Mouse (Mus musculus) heart, postnatal 25 days (tissue): ENCODE measurements around the gene Zfp738. TPM values are rescaled to one million over a fixed set of nuclear protein-coding genes. Genes with fewer than 3 reads are reported as not detected.
"Not testable (repeated sequence)": the region's sequence is repeated elsewhere in the genome, so short reads cannot be mapped to it uniquely, and the experiment has no call there.

Source experiments
- DNase-seq: peaks from one replicate; pipeline ENCODE4 v3.0.0; 2022; ENCODE audit warnings: low spot score
- intact Hi-C: fragments of 180-260 bp; cut with DNase I; formaldehyde crosslinking; loops from one replicate; pipeline ENCODE4 v1.15.1; 2025
- total RNA-seq, 2 experiments: library from RNA; stranded (reverse); gene quantifications; 2 replicates each; pipeline ENCODE4 v1.2.3; 2021

Gene Zfp738
- total RNA-seq = 1 to 10 TPM; 4.0 to 5.7 TPM

DNA sequence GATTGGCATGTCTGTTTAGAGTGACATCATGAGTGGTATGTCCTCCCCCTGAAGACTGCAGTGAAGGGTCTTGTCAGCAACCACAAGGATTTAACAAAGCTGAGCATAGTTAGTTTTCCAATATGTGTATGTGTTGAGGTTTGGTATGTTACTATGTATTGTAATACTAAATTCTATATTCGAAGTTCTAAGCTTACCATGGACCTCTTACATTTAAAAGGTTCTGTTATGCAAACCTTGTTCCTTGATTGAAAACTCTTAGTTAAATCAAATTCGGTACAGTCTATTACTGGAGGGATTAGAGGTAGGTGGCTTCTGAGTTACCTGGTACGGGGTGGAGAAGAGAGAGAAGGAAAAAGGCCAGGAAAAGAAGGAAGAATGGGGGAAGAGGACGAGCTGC, at the start of gene Zfp738:
TSS of gene Zfp738 (minus strand) at position 101 of the 400 bp plus-strand sequence.
- DNase-seq = no peak
- intact Hi-C loops = no loop called here

DNA sequence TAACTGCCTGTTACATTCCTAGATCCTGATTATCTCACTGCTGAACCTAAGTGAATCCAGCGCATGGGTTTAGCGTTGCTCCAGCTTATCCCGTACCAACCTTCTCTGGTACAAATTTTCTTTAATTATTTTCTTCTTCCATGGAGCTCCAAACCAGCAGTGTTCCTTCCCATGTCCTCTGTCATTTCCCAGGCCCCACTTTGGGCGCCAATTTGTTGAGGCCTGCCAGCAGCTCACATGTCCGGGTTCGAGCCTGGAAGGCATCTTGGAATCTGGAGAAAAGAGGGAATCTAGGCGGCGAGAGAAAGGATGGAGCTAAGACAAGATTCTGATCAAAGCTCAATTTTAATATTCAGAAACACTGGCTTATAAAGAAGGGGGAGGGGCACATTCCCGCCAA, 47.5 kb upstream of the Zfp738 start:
- DNase-seq = not testable (repeated sequence)

DNA sequence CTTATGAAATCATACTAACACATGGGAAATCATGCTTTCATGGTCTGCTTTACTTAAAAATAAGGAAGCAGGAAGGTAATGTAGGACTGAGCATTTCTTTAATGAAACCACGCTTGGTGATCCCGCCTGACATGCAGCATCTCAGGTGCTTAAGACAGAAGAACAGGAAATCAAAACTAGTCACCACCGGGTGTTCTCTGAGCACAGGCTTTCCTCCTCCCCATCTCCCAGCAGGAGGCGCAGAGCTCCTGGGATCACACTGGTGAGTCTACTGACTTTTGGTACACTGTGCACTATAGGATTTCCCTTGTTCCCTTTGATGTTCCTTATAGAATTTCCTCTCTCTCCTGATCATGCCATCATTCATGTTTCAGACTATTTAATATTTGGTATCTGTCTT, 42.6 kb upstream of the Zfp738 start:
- not testable (repeated sequence) for DNase-seq
- intact Hi-C loops = loop anchor here (2.0 kb wide), 1 partner anchor 25 kb away; the partner anchor contains the start of gene Zfp85

More for the DNA sequence above, 47.5 kb upstream of the Zfp738 start:
- intact Hi-C loops = not testable (repeated sequence)

DNA sequence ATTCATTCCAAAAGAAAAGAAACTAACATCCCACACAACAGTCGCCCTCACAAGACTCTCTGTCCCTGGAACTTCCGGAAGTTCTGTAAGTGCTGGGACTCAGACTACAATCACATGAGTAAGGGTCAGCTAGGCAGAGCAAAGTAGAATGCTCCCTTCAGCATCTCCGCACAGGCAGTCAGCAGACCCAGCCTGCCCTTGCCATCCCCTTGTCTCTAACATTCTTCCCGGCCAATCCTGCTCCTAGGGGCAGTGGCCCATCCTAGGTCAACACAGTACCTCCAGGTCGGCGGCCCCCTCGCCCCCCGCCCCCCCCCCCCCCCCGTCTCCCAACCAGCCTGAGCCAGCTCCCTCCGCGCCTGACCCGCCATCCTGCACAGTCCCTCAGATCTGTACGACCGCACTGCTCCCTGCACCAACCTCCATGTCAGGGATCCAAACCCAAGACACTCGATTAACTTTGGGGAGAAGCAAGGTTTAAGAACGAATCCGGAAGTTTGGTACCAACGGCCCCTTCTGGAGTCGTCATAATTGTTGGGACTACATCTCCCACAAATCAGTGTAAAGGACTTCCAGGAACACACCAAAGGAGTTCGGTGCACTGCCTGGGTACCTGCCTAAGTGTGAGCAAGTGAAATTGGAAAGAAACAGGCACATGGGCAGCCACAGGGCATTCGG, 41.9 kb upstream of the Zfp738 start, which contains the start of gene Zfp65:
TSS of gene Zfp65 (minus strand) at position 533 of the 678 bp plus-strand sequence.
- intact Hi-C loops = loop anchor here (2.0 kb wide), 1 partner anchor 26 kb away; the partner anchor contains the start of gene Zfp85

DNA sequence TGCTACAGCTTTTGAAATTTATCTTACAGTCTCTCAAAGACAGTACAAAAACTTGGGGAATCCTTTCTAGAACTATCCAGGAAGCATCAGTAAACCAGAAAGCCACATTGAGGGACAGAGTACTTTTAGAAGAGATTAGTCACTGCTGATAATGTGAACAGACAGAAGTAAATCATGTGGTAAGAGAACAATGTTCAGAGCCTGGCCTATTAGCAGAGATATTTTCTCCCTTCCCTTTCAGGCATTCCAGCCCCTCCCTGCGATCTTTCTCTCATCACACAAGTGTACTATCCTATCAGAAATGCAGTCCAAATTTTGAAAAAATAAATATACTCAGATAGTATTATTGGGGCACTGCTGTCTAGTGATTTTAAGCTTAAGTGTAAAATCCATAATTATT, 41.2 kb upstream of the Zfp738 start:
- no peak for DNase-seq
- intact Hi-C loops = loop anchor here (2.0 kb wide), 1 partner anchor 27 kb away; the partner anchor contains the start of gene Zfp85

More for the DNA sequence above, 41.9 kb upstream of the Zfp738 start, which contains the start of gene Zfp65:
- peak; percentile 5 for DNase-seq

DNA sequence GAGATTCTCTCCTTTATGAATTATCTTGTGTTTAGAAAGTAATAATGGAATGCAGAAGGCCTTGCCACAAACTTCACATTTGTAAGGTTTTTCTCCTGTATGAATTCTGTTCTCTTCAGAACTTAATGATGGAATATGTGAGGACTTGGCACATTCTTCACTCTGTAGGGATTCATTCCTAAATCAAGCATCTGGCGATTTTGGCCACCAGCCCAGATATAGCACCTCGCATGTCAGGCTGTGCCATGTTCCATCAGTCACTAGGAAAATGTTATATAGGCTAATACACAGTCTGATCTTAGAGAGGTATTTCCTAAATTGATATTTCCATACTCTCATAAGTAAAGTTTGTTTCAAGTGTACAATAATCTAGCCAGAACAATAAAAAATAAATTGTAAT, 38.5 kb upstream of the Zfp738 start:
- intact Hi-C loops = loop anchor here (1.0 to 2.0 kb wide), 2 partner anchors 87 to 117 kb away; partner anchors contain the start of gene Zfp729b
- not testable (repeated sequence) for DNase-seq

DNA sequence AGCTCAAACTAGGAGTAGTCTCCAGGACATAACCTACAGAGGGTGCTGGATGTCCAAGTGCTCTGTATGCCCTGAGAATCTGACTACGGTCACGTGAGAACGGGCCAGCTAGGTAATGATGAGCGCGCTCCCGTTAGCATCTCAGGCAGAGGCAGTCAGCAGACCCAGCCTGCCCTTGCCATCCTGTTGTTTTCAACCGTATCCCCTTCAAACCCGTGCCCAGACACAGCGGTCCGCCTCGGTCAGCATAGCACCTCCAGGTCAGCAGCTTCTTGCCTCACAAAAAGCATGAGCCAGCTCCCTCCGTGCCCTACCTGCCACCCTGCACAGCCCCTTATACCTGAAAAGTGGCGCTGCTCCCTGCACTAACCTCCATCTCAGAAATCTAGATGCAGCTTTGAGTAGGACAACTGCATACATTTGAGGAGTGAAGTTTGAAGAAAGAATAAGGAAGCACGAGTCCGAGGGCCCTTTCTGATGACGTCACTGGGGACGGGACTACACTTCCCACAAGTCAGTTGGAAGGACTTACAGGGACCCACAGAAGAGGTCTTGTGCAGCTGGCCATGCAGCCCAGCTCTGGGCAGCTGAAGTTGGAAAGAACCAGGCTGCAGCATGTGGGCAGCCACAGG, 37.1 kb upstream of the Zfp738 start:
- intact Hi-C loops = loop anchor here (1.0 to 5.0 kb wide), 4 partner anchors 41 to 115 kb away; partner anchors contain the start of genes Gm10037, Gm49345, Zfp729a and Zfp729b
- DNase-seq = peak; percentile 77

DNA sequence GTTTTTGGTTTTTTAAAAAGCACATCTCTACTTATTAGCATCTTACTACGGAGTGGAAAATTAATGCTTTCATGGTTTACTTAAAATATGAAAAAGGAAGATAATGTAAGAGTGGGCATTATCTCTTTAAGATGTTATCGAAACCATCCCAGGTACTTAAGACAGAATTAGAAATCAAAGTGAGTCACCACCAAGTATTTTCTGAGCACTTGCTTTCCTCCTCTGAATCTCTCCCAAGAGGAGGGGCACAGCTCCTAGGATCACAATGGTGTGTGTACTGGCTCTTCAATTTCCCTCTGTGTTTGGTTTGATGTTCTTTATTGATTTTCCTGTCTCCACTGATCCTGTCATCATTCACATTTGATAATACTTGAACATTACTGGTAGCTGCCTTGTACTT, 3.0 kb downstream of the Zfp738 start:
- DNase-seq = not testable (repeated sequence)
- intact Hi-C loops = loop anchor here (1.0 to 2.0 kb wide), 4 partner anchors 40 to 161 kb away; partner anchors contain the start of genes Gm49345, Zfp729a and Zfp729b

DNA sequence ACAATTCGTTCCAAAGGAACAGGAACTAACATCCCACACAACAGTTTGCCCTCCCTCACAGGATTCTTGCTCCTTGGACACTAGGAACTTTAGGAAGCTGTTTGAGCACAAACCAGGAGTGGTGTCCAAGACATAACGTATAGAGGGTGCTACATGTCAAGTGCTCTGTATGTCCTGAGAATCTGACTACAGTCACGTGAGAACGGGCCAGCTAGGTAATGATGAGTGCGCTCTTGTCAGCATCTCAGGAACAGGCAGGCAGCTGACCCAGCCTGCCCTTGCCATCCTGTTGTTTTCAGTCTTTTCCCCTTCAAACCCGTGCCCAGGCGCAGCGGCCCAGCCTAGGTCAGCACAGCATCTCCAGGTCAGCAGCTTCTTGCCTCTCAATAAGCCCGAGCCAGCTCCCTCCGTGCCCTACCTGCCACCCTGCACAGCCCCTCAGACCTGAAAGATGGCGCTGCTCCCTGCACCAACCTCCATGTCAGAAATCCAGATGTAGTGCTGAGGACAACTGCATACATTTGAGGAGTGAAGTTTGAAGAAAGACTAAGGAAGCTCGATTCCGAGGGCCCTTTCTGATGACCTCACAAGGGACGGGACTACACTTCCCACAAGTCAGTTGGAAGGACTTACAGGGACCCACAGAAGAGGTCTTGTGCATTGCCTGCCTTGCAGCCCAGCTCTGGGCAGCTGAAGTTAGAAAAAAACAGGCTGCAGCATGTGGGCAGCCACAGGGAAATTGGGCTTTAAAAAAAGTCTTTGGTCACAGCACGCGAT, 3.7 kb downstream of the Zfp738 start:
- DNase-seq = peak; percentile 68
- intact Hi-C loops = loop anchor here (1.0 to 2.0 kb wide), 4 partner anchors 41 to 162 kb away; partner anchors contain the start of genes Gm49345, Zfp729a and Zfp729b

DNA sequence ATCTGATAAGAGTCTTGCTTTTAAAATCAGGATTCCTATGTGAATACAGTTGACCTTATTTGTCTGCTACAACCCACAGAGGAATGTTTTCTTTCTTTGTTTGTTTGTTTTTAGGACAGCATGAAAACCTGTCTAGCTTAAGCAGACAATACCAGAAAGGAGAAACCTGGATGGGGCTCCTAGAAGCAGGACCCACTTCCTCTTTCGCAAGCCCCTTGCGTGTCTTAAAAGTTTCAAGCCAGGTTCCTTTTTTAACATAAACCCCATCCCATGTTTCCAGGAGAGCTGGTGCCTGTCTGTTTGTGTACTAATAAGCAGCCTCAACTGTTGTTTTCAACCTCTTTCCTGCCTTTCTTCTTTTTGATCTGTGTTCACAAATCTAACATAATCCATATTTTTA, 12.0 kb downstream of the Zfp738 start:
- intact Hi-C loops = no loop called here
- DNase-seq = no peak

DNA sequence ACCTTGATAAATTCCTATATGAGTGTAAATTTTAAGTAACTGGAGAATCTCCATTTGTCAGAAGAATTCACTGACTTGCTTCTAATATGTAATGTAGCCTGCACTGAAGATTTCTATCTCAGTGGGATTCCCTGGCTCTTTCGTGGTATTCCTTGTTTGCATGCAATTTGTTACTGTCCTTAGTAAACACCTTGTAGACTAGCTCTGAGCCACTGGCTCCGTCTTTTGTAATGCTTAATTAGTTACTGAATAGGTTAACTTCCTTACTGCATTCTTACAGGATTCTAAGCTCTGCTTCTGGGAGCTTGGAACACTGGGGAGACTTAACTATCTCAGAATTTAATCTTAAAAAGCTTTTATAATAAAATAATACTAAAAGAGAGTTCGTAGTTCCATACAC, 34.4 kb downstream of the Zfp738 start:
- no peak for DNase-seq
- intact Hi-C loops = no loop called here

DNA sequence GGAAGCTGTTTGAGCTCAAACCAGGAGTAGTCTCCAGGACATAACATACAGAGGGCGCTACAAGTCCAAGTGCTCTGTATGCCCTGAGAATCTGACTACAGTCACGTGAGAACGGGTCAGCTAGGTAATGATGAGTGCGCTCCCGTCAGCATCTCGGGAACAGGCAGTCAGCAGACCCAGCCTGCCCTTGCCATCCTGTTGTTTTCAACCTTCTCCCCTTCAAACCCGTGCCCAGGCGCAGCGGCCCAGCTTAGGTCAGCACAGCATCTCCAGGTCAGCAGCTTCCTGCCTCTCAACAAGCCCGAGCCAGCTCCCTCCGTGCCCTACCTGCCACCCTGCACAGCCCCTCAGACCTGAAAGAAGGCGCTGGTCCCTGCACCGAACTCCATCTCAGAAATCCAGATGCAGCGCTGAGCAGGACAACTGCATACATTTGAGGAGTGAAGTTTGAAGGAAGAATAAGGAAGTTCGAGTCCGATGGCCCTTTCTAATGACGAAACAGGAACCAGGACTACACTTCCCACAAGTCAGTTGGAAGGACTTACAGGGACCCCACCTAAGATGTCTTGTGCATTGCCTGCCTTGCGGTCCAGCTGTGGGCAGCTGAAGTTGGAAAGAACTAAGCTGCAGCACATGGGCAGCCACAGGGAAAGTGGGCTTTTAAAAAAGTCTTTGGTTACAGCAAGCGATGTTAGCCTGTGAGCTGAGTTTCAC, 49.4 kb downstream of the Zfp738 start, which contains the start of the genes Gm49345 and Zfp729a:
TSS of gene Gm49345 (minus strand) at position 476 of the 714 bp plus-strand sequence.
TSS of gene Zfp729a (minus strand) at position 498 of the 714 bp plus-strand sequence.
- intact Hi-C loops = loop anchor here (2.0 to 5.0 kb wide), 4 partner anchors 27 to 207 kb away; no protein-coding TSS in a partner anchor
- peak; percentile 71 for DNase-seq

DNA sequence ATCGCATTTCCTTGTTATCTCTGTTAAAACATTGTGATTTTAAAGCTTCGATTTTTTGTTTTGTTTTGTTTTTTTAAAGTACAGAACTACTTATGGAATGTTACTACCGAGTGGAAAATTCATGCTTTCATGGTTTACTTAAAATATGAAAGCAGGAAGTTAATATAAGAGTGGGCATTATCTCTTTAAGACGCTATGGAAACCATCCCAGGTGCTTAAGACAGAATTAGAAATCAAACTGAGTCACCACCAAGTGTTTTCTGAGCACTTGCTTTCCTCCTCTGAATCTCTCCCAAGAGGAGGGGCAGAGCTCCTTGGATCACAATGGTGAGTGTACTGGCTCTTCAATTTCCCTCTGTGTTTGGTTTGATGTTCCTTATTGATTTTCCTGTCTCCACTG, 76.8 kb downstream of the Zfp738 start:
- intact Hi-C loops = loop anchor here (2.0 kb wide), 1 partner anchor 27 kb away; the partner anchor contains the start of genes Gm49345 and Zfp729a
- DNase-seq = no peak

DNA sequence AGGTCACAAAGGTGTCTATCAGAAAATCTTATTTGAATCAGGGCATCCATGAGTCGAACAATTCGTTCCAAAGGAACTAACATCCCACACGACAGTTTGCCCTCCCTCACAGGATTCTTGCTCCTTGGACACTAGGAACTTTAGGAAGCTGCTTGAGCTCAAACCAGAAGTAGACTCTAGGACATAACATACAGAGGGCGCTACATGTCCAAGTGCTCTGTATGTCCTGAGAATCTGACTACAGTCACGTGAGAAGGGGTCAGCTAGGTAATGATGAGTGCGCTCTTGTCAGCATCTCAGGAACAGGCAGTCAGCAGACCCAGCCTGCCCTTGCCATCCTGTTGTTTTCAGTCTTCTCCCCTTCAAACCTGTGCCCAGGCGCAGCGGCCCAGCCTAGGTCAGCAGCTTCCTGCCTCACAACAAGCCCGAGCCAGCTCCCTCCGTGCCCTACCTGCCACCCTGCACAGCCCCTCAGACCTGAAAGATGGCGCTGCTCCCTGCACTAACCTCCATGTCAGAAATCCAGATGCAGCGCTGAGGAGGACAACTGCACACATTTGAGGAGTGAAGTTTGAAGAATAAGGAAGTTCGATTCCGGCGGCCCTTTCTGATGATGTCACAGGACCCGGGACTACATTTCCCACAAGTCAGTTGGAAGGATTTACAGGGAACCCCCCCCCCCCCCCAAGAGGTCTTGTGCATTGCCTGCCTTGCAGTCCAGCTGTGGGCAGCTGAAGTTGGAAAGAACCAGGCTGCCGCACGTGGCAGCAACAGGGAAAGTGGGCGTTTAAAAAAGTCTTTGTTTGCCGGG, 77.6 kb downstream of the Zfp738 start, which contains the start of gene Zfp729b:
TSS of gene Zfp729b (minus strand) at position 642 of the 811 bp plus-strand sequence.
- intact Hi-C loops = loop anchor here (2.0 kb wide), 2 partner anchors 74 to 116 kb away; no protein-coding TSS in a partner anchor
- DNase-seq = peak; percentile 74
